Comparison of ENCODE assay signal across 10 mouse cellular contexts in the genomic region with DNA sequence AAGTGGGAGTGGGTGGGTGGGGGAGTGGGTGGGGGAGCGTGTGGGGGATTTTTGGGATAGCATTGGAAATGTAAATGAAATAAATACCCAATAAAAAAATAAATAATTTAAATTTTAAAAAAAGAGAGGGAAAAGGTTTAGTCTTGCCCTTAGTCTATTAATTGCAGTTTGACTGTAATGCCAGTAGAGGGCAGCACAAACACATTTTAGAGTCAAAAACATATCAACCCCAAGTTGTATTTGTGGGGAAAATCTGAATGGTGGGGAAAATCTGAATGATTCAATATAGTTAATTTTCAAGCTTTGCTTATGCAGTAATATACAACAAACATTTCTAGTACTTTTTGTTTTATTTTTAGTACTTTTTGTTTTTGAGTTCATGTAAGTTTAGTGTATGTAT. TPM values are rescaled to one million over a fixed set of nuclear protein-coding genes. Genes with fewer than 3 reads are reported as not detected.
DNase-seq lines count a peak whose midpoint lies in the region; ATAC-seq and TF ChIP-seq lines count a peak whose summit lies in the region.
"Had no signal": no experiment of that assay in that cellular context is flagged by ENCODE, and none has a peak within 500 bp of the region (broad histone marks: within the 10 kb centered on the region; RNA-seq: fewer than 3 reads in every experiment).

No protein-coding gene starts in this region.

- H3K36me3 ChIP-seq in limb, embryonic 14.5 days (ENCODE audit: control insufficient read depth, insufficient read depth, low read length), result no peaks in the 10 kb centered on the region
- H3K36me3 ChIP-seq in limb, embryonic 10.5 days, result no peaks in the 10 kb centered on the region

- no peak overlapping the region for H3K4me2 ChIP-seq in limb, embryonic 14.5 days (replicated peaks; ENCODE audit: low read depth, low read length, severe bottlenecking)

- H3K9ac ChIP-seq in limb, embryonic 14.5 days (ENCODE audit: low read depth, low read length, severe bottlenecking), result no peak overlapping the region

- no peak overlapping the region for H3K4me3 ChIP-seq in limb, embryonic 14.5 days (replicated peaks; ENCODE audit: low read length)
- no peak overlapping the region for H3K4me3 ChIP-seq in limb, embryonic 10.5 days

- DNase-seq in cerebellum, postnatal 14 days, result peak; percentile 31 to 48
- DNase-seq in cerebellum, postnatal 36 days, result no peak
- peak; percentile 52 for DNase-seq in limb, embryonic 14.5 days (ENCODE audit: low spot score)
- DNase-seq in limb, embryonic 10.5 days (ENCODE audit: low spot score), result no peak
- peak; percentile 20 for DNase-seq in ES-CJ7 (ENCODE audit: low read depth, low spot score)
- peak; percentile 16 for DNase-seq in lung, postnatal 14 days
- DNase-seq in right cerebral cortex, postnatal 10 days (ENCODE audit: low spot score in 2 of 2), result no peak
- DNase-seq: kidney, postnatal 4 days had no signal

- no peak for TF ChIP-seq POLR2A in limb, embryonic 14.5 days (IDR thresholded peaks at IDR 0.05; ENCODE audit: borderline replicate concordance, extremely low read depth, insufficient read depth, insufficient read length)

- H3K27me3 ChIP-seq in limb, embryonic 14.5 days (ENCODE audit: control insufficient read depth, insufficient read depth, low read length), result peaks cover 15% of the 10 kb centered on the region; the same call in 1 of the 2 replicates
- H3K27me3 ChIP-seq in limb, embryonic 10.5 days (ENCODE audit: low read depth, poor library complexity, severe bottlenecking), result peaks cover 43% of the 10 kb centered on the region

- WGBS in limb, embryonic 14.5 days, result 14% methylated on average over 1 of the region's 1 CpGs
- 13% methylated on average over 1 of the region's 1 CpGs for WGBS in limb, embryonic 10.5 days

- no peak for ATAC-seq in limb, embryonic 14.5 days (ENCODE audit: low FRiP score, low read depth)
- no peak for ATAC-seq in inflammation-experienced regulatory T-cells, adult 6 months
- ATAC-seq: Patski had no signal

- no peaks in the 10 kb centered on the region for H3K9me3 ChIP-seq in limb, embryonic 14.5 days (ENCODE audit: control insufficient read depth, low read length)
- H3K9me3 ChIP-seq in limb, embryonic 10.5 days (replicated peaks), result no peaks in the 10 kb centered on the region

- H3K4me1 ChIP-seq in limb, embryonic 14.5 days (ENCODE audit: control insufficient read depth, insufficient read depth, low read length), result no peaks in the 10 kb centered on the region
- peaks cover 16% of the 10 kb centered on the region for H3K4me1 ChIP-seq in limb, embryonic 10.5 days

- H3K27ac ChIP-seq in limb, embryonic 14.5 days (replicated peaks; ENCODE audit: low read depth, low read length), result no peak overlapping the region
- no peak overlapping the region for H3K27ac ChIP-seq in limb, embryonic 10.5 days

RNA-seq across cellular contexts. Expression of a gene that starts 3.3 kb away (rescaled TPM):
- polyA plus RNA-seq in limb, embryonic 14.5 days (2012; rRNA removed), result 0.79 and 1.0 TPM in 2 replicates
- 1.3 and 1.5 TPM in 2 replicates for polyA plus RNA-seq in limb, embryonic 14.5 days (2014; fragmentation: Nextera tagmentation; extraction: Ambion mirVana)
- 0.73 and 0.76 TPM in 2 replicates for polyA plus RNA-seq in limb, embryonic 10.5 days (2016; fragmentation: Nextera tagmentation; extraction: Ambion mirVana)
- 1 to 10 TPM in 1 of 3 experiments, under 1 TPM in 2; 0.40 to 1.1 (median 0.67) TPM for polyA plus RNA-seq in inflammation-experienced regulatory T-cells, adult 6 months (2017; shearing (Covaris generic))

RNA-seq across cellular contexts. Expression of a gene that starts 21.9 kb away (rescaled TPM):
- polyA plus RNA-seq in limb, embryonic 14.5 days (2012; rRNA removed), result 9.8 and 18.9 TPM in 2 replicates
- polyA plus RNA-seq in limb, embryonic 14.5 days (2014; fragmentation: Nextera tagmentation; extraction: Ambion mirVana), result 35.8 and 37.3 TPM in 2 replicates
- 53.4 and 59.9 TPM in 2 replicates for polyA plus RNA-seq in limb, embryonic 10.5 days (2016; fragmentation: Nextera tagmentation; extraction: Ambion mirVana)
- 10 to 100 TPM in 1 of 3 experiments, 1 to 10 TPM in 2; 9.1 to 56.4 (median 9.4) TPM for polyA plus RNA-seq in inflammation-experienced regulatory T-cells, adult 6 months (2017; shearing (Covaris generic))

Comparison
In these comparisons a context has a peak if more than half of its experiments do, and no peak if none do; other contexts are left out.
1. DNase-seq: peak in cerebellum, postnatal 14 days (2 of 2), limb, embryonic 14.5 days (single experiment), ES-CJ7 (single experiment) and lung, postnatal 14 days (single experiment); none in cerebellum, postnatal 36 days (0 of 2), limb, embryonic 10.5 days (single experiment) and right cerebral cortex, postnatal 10 days (0 of 2).